Mouse (Mus musculus): ENCODE results near the gene Rbmy.
"Not testable (repeated sequence)": the region's sequence is repeated elsewhere in the genome, so short reads cannot be mapped to it uniquely, and the experiment has no call there.

Rbmy gene

GRCm38 (mm10) chrY:2830380-2830779, at the start of gene Rbmy, which contains the start of gene Gm10256:
Rbmy (plus strand) TSS chrY:2830680.
Gm10256 (plus strand) TSS chrY:2830699.
- not testable (repeated sequence) for DNase-seq

GRCm38 (mm10) chrY:2796105-2796504, 34.4 kb upstream of the Rbmy start, which contains the start of gene Gm4064:
Gm4064 (minus strand) TSS chrY:2796205.
- DNase-seq: not testable (repeated sequence)
